Mouse (Mus musculus) embryonic fibroblast, embryonic 13.5 days (primary cell): ENCODE measurements around the gene Chrm4. TPM values are rescaled to one million over a fixed set of nuclear protein-coding genes. Genes with fewer than 3 reads are reported as not detected.

Source experiments
- H3K27ac ChIP-seq: 2 replicates; pipeline ENCODE4 v1.5.1; 2012; ENCODE audit warnings: low read length, control low read depth, inconsistent platforms; ENCODE audit not compliant: insufficient read depth
- H3K4me1 ChIP-seq: 2 replicates; pipeline ENCODE4 v1.6.1; 2011; ENCODE audit warnings: low read length; ENCODE audit not compliant: control insufficient read depth, insufficient read depth
- H3K4me3 ChIP-seq: 2 replicates; pipeline ENCODE4 v1.5.1; 2011; ENCODE audit warnings: mild to moderate bottlenecking, control low read depth, low read length; ENCODE audit not compliant: insufficient read depth
- CTCF ChIP-seq: IDR thresholded peaks from 2 replicates; pipeline ENCODE4 v1.5.1; 2011; ENCODE audit warnings: mild to moderate bottlenecking, control low read depth, low read length, moderate library complexity, borderline replicate concordance; ENCODE audit not compliant: insufficient read depth
- POLR2A ChIP-seq: IDR thresholded peaks from 2 replicates; pipeline ENCODE4 v1.6.1; 2011; ENCODE audit warnings: low read depth, mild to moderate bottlenecking, control low read depth, low read length, moderate library complexity
- polyA plus RNA-seq: library from polyadenylated mRNA; stranded (reverse); fragments of >200 nt; gene quantifications from 2 replicates; pipeline ENCODE4 v1.2.4, GENCODE M21; 2011; ENCODE audit warnings: low read depth; ENCODE audit not compliant: missing spikeins, insufficient read length

Gene Chrm4
- polyA plus RNA-seq, 1 experiment: not detected

DNA sequence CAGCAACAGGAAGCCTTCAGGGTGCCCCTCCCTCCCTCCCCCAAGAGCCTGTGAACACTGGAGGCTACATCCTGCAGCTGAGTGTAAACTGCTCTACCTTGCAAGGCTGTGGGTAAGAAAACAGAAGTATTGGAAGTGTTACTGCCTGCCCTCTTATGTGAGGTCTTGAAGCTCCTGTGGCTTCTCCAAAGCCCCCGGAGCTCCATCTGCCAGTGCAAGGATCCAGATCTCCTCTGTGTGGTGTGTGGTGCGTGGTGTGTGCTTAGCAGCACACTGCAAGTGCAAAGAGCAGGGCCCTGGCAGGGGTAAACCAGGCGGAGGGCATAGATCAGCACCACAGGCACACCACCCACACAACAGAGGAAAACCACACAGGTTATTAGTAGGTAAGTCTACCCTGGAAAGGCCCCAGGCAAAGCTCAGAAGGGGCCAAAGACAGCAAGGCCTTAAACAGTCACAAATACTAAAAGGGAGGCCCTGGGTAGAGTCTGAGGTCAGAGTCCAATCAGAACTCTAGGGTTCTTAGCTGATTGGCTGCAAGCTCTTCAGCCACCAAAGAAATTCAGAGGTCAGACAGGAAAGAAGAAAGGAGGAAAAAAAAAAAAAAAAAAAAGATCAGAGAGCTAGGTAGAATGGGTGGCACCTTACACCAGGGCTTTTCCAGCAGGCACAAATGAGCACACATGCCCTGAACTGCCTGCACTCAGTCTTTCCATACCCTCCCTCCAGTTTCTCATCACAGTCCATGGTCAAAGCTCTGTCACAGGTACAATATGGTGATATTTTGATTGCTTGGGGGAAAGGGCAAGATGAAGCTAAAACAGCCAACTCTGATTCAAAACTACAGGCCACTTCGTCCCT lies 35.1 kb downstream of the Chrm4 start:
- TF ChIP-seq POLR2A (no peak), CTCF (no peak)
- H3K4me3 ChIP-seq: peak overlapping the region; percentile 75
- peaks cover 6% of the 10 kb centered on the region for H3K4me1 ChIP-seq
- no peak overlapping the region for H3K27ac ChIP-seq

DNA sequence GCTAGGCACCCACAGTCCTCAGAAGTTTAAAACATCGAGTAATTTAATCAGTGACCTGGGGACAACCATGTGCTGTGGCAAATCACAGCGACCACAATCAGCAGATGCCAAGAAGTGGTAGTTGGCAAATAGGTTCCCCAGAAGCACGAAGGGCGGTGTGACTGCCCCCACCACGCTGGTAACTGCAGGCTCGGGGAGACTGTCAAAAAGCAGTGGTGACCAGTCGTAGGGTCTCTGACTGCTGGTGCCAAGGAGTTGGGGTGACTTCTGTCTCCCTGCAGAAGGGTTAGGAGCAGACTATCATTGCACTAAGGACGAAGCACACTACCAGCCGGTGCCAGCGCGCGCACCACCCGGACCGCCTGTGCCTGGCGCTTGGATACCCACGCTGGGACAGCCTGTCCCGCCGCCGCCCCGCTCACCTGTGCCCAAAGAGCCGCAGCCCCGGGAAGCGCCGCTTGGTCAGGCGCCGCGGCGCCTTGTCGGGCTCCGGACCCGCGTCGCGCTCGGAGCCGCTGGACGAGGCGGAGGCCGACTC lies 35.9 kb downstream of the Chrm4 start:
- Histone ChIP-seq H3K27ac (no peak overlapping the region), H3K4me3 (peak overlapping the region; percentile 75), H3K4me1 (peaks cover 6% of the 10 kb centered on the region)
- TF ChIP-seq POLR2A (no peak), CTCF (no peak)

DNA sequence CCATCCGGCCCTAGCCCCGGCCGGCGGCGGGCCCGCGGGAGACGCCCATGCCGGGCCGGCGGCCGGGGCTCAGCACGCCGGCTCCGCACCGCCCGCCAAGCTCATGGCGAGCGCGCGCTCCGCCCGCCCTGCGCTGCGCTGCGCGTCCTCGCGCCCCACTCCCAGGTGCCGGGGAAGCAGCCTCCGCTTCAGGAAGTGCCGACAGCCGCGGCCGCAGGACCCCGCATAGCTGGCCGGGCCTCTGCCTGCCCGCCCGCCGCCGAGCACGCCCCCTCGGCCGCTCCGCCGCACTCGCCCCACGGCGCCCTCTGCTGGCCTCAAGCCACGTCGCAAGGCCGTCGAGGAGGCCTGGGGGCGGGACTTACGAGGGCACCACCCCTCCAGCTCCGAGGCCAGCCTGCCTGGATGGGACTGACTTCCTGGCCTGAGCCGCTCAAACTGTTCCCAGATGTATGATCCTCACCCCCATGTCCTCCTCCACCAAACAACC lies 36.4 kb downstream of the Chrm4 start:
- no peak overlapping the region for H3K27ac ChIP-seq
- H3K4me3 ChIP-seq: peak overlapping the region; percentile 75
- TF ChIP-seq CTCF: peak; percentile 83
- peak; percentile 71 for TF ChIP-seq POLR2A
- H3K4me1 ChIP-seq: peaks cover 6% of the 10 kb centered on the region

DNA sequence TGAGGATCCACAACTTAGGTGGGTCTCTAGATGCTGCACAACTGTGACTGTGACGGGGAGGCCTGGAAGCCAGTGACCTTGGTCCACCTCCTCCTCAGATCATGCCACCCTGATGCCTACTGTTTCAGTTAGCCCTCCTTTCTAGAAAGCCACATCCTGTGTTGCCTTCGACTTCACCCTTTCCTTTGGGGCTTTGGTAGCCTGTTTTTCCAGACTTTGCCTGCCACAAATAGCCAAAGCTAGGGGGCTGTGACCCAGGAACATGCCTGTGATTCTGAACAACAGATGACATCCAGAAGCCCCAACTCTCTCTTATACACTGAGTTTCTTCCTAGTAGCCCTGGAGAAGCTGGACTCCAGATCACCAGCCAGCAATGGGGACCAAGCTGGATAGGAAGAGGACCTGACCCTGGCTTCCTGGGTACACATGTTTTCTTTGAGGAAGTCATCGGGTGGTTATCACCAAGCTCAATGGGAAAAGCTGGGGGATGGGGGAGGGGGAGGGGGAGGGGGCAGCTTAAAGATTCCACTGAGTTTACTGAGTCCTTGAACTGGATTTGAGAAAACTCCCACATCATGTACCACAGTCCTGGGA lies 37.7 kb downstream of the Chrm4 start:
- TF ChIP-seq CTCF: no peak
- TF ChIP-seq POLR2A: no peak
- H3K27ac ChIP-seq: no peak overlapping the region
- H3K4me3 ChIP-seq: no peak overlapping the region
- H3K4me1 ChIP-seq: peaks cover 6% of the 10 kb centered on the region

DNA sequence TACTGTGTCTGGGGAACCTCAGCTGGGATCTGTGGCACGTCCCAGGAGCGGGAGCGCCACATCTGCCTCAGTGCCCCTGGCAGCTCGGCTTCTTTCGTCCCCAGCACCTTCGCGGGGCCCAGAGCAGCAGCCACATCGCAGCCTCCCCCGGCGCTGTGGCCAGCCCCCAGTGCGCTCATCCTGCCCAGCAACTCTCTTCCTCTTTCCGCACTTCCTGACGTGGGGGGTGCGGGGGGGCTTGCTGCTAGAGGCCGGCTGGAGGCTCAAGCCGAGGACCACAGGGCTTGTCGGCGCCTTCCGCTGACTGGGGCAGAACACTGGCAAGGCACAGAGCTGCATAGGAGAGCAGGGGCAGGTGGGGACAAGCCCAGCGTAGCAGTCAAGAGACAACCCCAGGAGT lies 38.4 kb downstream of the Chrm4 start:
- TF ChIP-seq POLR2A (no peak), CTCF (no peak)
- Histone ChIP-seq H3K4me1 (peaks cover 6% of the 10 kb centered on the region), H3K27ac (no peak overlapping the region), H3K4me3 (no peak overlapping the region)

DNA sequence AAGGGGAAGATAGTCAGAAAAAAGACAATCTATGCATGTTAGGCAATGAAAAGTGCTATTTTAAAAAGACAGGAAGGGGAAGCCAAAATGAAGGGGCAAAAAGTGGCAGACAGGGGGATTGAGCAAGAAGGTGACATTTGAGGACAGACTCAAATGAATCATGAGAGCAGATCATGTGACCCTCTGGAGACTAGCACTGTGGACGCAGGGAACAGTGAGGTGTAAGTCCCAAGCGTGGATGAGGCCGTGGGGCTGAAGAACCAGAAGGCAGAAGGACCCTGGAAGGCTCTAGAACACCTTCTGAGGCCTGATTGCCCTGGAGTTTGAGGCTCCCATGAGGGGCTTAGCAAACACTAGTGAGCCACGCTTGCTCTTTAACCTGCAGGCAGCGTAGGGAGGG lies 39.3 kb downstream of the Chrm4 start:
- Histone ChIP-seq H3K4me3 (no peak overlapping the region), H3K4me1 (peaks cover 6% of the 10 kb centered on the region), H3K27ac (no peak overlapping the region)
- TF ChIP-seq CTCF: no peak
- TF ChIP-seq POLR2A: no peak

DNA sequence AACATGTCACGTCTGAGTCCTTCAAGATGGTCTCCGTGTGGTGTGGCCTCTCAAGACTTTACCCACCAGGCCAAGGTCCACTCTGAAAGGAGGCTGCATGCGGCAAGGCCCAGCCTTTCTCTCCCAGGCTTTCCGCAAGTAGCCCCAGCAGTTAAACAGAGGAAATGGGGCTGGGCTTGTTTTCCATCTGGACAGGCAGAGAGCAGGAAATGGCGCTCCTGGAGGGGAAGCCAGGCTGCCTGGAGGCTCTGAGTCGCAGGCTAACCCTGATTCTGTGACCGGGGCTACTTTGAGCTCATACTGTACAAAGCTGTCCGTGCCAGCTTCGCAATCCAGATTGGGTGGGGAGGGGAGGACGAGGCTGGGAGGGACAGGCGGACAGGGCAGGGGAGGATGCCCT lies 40.9 kb downstream of the Chrm4 start:
- Histone ChIP-seq H3K27ac (no peak overlapping the region), H3K4me1 (no peaks in the 10 kb centered on the region), H3K4me3 (no peak overlapping the region)
- TF ChIP-seq CTCF: no peak
- no peak for TF ChIP-seq POLR2A

DNA sequence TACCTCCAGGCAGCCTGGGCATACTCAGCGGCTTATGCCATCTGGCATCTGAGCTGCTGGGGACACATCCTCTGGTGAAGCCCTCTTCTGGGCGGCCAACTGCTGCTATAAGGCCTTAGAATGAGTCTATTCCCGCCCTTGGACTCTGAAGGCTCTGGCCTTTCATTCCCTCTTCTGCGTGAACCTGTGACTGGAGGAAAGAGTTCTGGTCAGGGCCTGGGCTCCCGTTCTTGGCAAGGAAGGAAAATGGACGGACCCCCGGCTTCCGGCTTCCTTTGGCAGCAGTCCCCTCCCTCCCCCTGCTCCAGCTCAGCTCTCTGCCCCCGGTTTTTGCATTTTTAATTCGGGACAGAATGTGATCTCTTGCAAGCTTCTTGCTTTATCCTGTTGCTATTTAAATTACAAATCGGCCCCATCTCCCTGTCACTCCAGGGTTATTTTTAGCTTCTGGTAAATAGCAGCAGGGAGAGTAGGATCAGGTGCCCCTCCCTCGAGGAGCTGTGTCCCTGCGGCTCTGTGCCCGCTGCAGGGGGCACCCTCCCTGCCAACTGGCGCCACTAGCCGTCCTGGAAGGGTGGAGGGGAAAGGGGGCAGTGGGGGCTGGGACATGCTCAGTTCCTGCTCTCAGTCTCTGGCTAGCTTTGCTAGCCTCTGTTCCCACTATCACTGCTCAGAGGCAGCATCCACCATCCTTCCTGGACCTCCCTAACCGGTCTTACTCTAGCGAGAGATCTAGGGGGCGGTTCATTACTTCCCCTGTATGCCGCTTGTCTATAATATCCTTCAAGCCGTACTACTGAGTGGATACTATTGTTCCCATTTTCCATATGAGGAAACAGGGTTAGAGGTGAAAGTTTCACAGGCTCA lies 44.4 kb downstream of the Chrm4 start:
- Histone ChIP-seq H3K4me1 (no peaks in the 10 kb centered on the region), H3K27ac (no peak overlapping the region), H3K4me3 (no peak overlapping the region)
- TF ChIP-seq CTCF (no peak), POLR2A (no peak)

DNA sequence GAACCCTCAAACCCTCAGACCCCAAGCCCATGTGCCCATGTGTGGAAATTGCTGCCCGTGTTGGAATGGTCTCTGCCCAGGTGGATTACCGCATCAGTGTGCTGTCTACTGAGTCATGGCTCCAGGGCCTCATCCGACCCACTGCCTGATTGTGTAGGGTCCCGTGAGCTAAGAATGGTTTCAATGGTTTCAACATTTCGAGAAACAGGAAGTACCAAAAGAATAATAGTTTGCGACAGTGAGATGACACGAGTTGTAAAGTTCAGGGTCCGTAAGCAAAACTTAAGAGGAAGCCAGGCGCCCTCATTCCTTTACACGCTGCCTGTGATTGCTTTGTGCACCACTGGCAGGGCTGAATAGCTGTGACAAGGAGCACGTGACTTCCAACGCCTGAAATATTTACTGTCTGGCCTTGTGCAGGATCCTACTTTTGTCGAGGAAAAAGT lies 45.1 kb downstream of the Chrm4 start:
- H3K27ac ChIP-seq: no peak overlapping the region
- no peaks in the 10 kb centered on the region for H3K4me1 ChIP-seq
- no peak for TF ChIP-seq CTCF
- no peak for TF ChIP-seq POLR2A
- no peak overlapping the region for H3K4me3 ChIP-seq
